Mouse (Mus musculus) hindbrain, embryonic 14.5 days (tissue): ENCODE results near the gene Nup35. TPM values are rescaled to one million over a fixed set of nuclear protein-coding genes. Genes with fewer than 3 reads are reported as not detected.

Experiments
- ATAC-seq: fragments of 200-750 bp; cut with Nextera tagmentation; 2 replicates; pipeline ENCODE4 v1.8.0; 2017; ENCODE audit warnings: moderate number of reproducible peaks, mild to moderate bottlenecking, moderate TSS enrichment, moderate library complexity; ENCODE audit not compliant: low FRiP score
- DNase-seq: peaks from one replicate; pipeline ENCODE4 v3.0.0-alpha.2; 2015; ENCODE audit warnings: low spot score
- H3K27ac ChIP-seq: fragments of 300-500 bp; sonication (generic); 2 replicates; pipeline ENCODE4 v1.5.1; 2014; ENCODE audit warnings: mild to moderate bottlenecking, moderate library complexity
- H3K27me3 ChIP-seq: fragments of 300-500 bp; sonication (generic); 2 replicates; pipeline ENCODE4 v1.6.1; 2014; ENCODE audit warnings: mild to moderate bottlenecking, low read length, mixed read lengths; ENCODE audit not compliant: control insufficient read depth, insufficient read depth
- H3K36me3 ChIP-seq: fragments of 300-500 bp; sonication (generic); replicated peaks from 2 replicates; pipeline ENCODE4 v1.6.1; 2014; ENCODE audit not compliant: control insufficient read depth, insufficient read depth
- H3K4me1 ChIP-seq: fragments of 300-500 bp; sonication (generic); replicated peaks from 2 replicates; pipeline ENCODE4 v1.6.1; 2014; ENCODE audit warnings: antibody characterized with exemption, low read length, mixed read lengths; ENCODE audit not compliant: control insufficient read depth, insufficient read depth
- H3K4me2 ChIP-seq: fragments of 300-500 bp; sonication (generic); replicated peaks from 2 replicates; pipeline ENCODE4 v1.6.1; 2014; ENCODE audit warnings: mild to moderate bottlenecking, moderate library complexity
- H3K4me3 ChIP-seq: fragments of 300-500 bp; sonication (generic); replicated peaks from 2 replicates; pipeline ENCODE4 v1.5.1; 2014; ENCODE audit warnings: mild to moderate bottlenecking, low read length
- H3K9ac ChIP-seq: fragments of 300-500 bp; sonication (generic); 2 replicates; pipeline ENCODE4 v1.6.1; 2014
- H3K9me3 ChIP-seq: fragments of 300-500 bp; sonication (generic); 2 replicates; pipeline ENCODE4 v1.6.1; 2016; ENCODE audit warnings: low read length; ENCODE audit not compliant: control insufficient read depth
- WGBS: fragments of 180-500 bp; shearing (Covaris S2); extraction: QIAGEN DNeasy Blood & Tissue Kit; methylation state at CpG from one replicate; pipeline ENCODE4 v1.1.7; 2014; 5-methylcytosine and 5-hydroxymethylcytosine counted together
- polyA plus RNA-seq: library from polyadenylated mRNA; unstranded; fragments of >200 nt; fragmentation: Nextera tagmentation; extraction: Ambion mirVana; gene quantifications from 2 replicates; pipeline ENCODE4 v1.2.1, GENCODE M21; 2014

Nup35 gene
- polyA plus RNA-seq, 1 experiment from 2014 or later = 54.5 TPM

DNA sequence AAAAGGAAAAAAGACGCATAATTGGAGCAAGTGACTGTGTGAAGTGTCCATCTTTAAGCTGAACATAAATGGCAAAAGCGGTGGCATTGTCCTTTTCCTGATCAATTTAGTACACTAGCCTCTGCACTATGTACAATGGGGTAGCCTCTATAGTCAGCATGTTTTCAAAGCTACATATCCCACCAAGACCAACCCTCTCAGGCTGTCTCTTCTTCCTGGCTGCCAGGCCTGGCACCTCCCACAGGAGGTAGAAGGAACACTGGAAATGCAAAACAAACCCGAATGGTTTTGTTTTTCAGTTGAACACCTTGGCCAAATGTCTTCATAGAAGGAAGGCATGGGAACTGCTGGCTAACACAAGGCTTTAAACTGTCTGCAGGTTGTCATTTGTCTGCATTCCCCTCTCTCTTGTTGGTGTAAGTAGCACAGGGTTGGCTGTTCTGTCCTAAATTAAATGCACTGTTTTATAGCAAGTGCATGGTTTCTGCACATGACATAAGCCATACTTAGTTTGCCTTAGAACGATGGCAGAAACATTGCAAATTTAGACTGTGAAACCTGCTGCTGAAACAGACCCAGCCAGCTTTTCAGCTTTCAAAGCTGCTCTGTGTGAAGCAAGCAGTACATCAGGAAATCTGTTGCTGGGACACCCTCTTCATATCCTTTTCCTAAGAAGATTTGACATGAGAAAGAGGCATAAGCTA, 22.7 kb upstream of the Nup35 start:
- Histone ChIP-seq H3K4me1 (no peaks in the 10 kb centered on the region), H3K36me3 (no peaks in the 10 kb centered on the region), H3K4me3 (no peak overlapping the region), H3K9ac (no peak overlapping the region), H3K9me3 (no peaks in the 10 kb centered on the region), H3K27me3 (no peaks in the 10 kb centered on the region), H3K27ac (no peak overlapping the region), H3K4me2 (no peak overlapping the region)
- DNase-seq (no peak), ATAC-seq (no peak)
- whole genome bisulfite sequencing = 78% methylated on average over 4 of the region's 4 CpGs

DNA sequence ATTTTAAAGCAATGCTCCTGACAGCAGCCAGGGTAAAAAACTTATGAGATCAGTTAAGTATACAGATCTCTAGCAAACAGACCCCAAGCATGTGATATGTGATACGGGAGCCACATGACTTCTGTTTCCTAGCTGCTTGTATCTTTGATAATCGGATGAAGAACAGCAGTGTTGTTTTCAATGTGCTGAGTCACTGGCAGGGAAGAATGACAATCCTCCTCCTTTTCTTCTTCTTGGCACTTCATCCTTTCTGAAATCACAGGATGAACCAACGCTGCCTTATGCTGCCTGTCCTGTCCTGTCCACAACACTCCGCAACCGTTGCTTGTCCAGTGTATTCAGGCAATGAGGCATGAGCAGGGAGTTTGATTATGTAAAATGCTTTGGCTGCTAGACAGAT, 20.1 kb upstream of the Nup35 start:
- 70% methylated on average over 5 of the region's 5 CpGs for WGBS
- H3K4me3 ChIP-seq = no peak overlapping the region
- DNase-seq (no peak), ATAC-seq (no peak)
- H3K9me3 ChIP-seq = no peaks in the 10 kb centered on the region
- no peaks in the 10 kb centered on the region for H3K36me3 ChIP-seq
- no peaks in the 10 kb centered on the region for H3K27me3 ChIP-seq
- H3K27ac ChIP-seq = no peak overlapping the region
- no peak overlapping the region for H3K4me2 ChIP-seq
- H3K9ac ChIP-seq = no peak overlapping the region
- no peaks in the 10 kb centered on the region for H3K4me1 ChIP-seq

DNA sequence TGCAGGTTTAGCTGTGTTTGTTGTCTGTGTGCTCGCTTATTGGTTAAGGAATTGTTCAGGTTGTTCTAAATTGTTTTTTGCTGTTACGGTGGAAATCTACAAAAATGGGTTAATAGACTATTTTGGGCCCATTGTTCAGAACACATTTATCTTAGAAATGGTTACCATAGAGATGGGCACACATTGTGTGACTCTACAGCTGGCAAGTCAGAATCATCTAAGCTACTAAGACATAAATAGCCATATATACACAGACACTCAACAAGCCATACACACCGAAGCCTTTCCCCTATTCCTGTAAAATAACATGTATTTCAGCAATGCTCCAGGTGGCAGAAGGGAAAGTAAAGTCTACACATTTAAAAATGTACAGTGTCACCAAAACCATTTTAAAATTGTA, 17.2 kb upstream of the Nup35 start:
- Histone ChIP-seq H3K9me3 (no peaks in the 10 kb centered on the region), H3K4me3 (no peak overlapping the region), H3K4me2 (no peak overlapping the region), H3K27me3 (no peaks in the 10 kb centered on the region), H3K36me3 (no peaks in the 10 kb centered on the region), H3K9ac (no peak overlapping the region), H3K4me1 (no peaks in the 10 kb centered on the region), H3K27ac (no peak overlapping the region)
- DNase-seq = no peak
- WGBS = 93% methylated on average over 3 of the region's 3 CpGs
- no peak for ATAC-seq

DNA sequence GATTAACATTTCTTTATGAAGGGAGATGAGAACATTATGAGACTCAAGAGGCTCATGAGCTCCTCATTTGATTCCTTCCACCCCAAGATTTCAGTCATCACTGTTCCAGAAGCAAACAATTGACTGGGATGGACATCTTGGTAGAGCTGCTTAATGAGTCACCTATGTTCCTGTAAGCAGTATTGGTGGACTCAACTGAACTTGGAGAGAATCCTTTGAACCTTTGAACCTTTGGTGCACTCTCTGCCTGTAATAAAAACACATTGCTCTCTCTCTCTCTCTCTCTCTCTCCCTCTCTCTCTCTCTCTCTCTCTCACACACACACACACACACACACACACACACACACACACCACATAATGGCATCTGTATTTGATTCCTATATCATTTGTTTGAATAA, 16.4 kb upstream of the Nup35 start:
- no peaks in the 10 kb centered on the region for H3K36me3 ChIP-seq
- DNase-seq (no peak), ATAC-seq (no peak)
- H3K9me3 ChIP-seq = no peaks in the 10 kb centered on the region
- H3K9ac ChIP-seq = no peak overlapping the region
- H3K4me1 ChIP-seq = no peaks in the 10 kb centered on the region
- no peak overlapping the region for H3K27ac ChIP-seq
- H3K4me2 ChIP-seq = no peak overlapping the region
- no peak overlapping the region for H3K4me3 ChIP-seq
- no peaks in the 10 kb centered on the region for H3K27me3 ChIP-seq

DNA sequence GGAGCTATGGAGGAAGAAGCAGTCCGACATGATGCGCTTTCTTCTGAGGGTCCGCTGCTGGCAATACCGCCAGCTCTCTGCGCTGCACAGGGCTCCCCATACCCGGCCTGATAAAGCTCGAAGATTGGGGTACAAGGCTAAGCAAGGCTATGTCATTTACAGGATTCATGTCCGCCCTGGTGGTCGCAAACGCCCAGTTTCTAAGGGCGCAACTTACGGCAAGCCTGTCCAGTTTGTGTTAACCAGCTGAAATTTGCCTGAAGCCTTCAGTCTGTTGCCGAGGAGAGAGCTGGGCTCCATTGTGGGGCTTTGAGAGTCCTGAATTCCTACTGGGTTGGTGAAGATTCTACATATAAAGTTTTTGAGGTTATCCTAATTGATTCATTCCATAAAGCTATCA, 14.3 kb upstream of the Nup35 start:
- WGBS = 94% methylated on average over 13 of the region's 13 CpGs
- no peak overlapping the region for H3K27ac ChIP-seq
- no peak for ATAC-seq

DNA sequence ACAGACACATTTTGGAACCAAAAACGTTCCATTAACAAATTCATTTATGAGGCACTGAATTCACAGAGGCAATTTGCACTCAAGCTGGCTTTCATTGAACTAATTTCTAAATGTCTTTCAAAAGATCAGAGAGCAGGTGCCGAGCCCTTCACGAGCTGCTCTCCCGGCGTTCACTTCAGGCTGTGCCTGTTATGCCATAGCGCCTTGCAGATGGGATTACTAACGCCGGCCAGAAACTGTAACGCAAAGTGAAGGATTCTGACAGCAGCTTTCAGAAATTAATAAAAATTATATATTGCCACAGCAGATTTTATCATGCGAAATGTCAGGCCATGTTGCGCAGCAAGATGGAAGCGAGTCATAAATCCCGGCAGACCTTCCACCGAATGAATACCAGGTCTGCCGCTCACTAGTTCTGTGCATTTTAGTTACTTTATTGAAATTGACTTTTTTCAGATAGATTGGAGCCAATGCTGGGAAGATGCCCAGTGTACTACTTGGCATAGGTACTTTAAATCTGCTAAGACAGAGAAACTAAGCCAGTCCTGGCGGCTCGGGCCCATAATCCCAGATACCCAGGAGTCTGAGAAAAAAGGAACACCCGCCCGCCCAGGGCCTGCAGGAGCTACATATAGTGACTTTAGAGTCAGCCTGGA, 13.1 kb upstream of the Nup35 start:
- DNase-seq (no peak), ATAC-seq (no peak)
- no peaks in the 10 kb centered on the region for H3K9me3 ChIP-seq
- H3K4me2 ChIP-seq = no peak overlapping the region
- no peak overlapping the region for H3K9ac ChIP-seq
- no peaks in the 10 kb centered on the region for H3K27me3 ChIP-seq
- WGBS = 83% methylated on average over 19 of the region's 19 CpGs
- H3K4me1 ChIP-seq = no peaks in the 10 kb centered on the region
- H3K27ac ChIP-seq = no peak overlapping the region
- no peak overlapping the region for H3K4me3 ChIP-seq
- no peaks in the 10 kb centered on the region for H3K36me3 ChIP-seq

More for the DNA sequence above, 14.3 kb upstream of the Nup35 start:
- Histone ChIP-seq H3K9ac (no peak overlapping the region), H3K4me2 (no peak overlapping the region), H3K36me3 (no peaks in the 10 kb centered on the region), H3K4me1 (no peaks in the 10 kb centered on the region), H3K27me3 (no peaks in the 10 kb centered on the region), H3K9me3 (no peaks in the 10 kb centered on the region), H3K4me3 (no peak overlapping the region)
- DNase-seq = no peak

DNA sequence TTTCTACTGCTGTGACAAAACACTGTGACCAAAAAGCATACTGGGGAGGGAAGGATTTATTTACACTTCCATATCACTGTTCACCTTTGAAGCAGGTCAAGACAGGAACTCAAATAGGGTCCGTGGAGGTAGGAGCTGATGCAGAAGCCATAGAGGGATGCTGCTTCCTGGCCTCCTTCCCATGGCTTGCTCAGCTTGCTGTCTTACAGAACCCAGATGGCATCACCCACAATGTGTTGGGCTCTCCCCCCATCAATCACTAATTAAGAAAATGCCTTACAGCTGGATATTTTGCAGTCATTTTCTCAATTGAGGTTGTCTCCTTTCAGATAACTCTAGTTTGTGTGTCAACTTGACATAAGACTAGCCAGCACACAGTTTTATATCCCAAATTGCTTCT, 4.8 kb upstream of the Nup35 start:
- WGBS = 75% methylated on average over 1 of the region's 1 CpGs
- H3K27me3 ChIP-seq = no peaks in the 10 kb centered on the region
- H3K36me3 ChIP-seq = no peaks in the 10 kb centered on the region
- DNase-seq (no peak), ATAC-seq (no peak)
- H3K27ac ChIP-seq = no peak overlapping the region
- H3K9me3 ChIP-seq = no peaks in the 10 kb centered on the region
- no peak overlapping the region for H3K4me3 ChIP-seq
- no peaks in the 10 kb centered on the region for H3K4me1 ChIP-seq
- H3K4me2 ChIP-seq = no peak overlapping the region
- H3K9ac ChIP-seq = no peak overlapping the region

DNA sequence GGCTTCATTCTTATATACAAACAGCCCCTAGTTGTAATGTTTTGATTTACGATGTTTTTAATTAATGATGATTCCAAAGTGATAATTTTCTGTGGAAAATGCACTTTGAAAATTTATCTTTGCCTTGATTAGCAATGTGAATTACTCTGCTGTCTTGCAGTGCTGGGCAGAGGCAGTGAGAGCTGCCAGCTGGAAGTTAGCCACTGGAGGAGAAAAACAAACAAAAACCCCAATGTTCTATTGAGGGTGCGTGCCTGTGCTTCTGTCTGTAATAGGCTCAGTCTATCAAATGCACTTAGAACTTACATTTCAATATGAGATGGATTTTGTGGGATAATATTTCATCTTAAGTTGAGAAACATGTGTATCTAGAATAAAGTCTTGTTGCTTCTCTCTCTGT, 4.2 kb upstream of the Nup35 start:
- DNase-seq = peak; percentile 28
- H3K4me2 ChIP-seq = no peak overlapping the region
- H3K36me3 ChIP-seq = no peaks in the 10 kb centered on the region
- peaks cover 3% of the 10 kb centered on the region for H3K4me1 ChIP-seq
- H3K9me3 ChIP-seq = no peaks in the 10 kb centered on the region
- no peaks in the 10 kb centered on the region for H3K27me3 ChIP-seq
- ATAC-seq = no peak
- 61% methylated on average over 2 of the region's 2 CpGs for WGBS
- H3K27ac ChIP-seq = no peak overlapping the region
- H3K4me3 ChIP-seq = no peak overlapping the region
- H3K9ac ChIP-seq = no peak overlapping the region

DNA sequence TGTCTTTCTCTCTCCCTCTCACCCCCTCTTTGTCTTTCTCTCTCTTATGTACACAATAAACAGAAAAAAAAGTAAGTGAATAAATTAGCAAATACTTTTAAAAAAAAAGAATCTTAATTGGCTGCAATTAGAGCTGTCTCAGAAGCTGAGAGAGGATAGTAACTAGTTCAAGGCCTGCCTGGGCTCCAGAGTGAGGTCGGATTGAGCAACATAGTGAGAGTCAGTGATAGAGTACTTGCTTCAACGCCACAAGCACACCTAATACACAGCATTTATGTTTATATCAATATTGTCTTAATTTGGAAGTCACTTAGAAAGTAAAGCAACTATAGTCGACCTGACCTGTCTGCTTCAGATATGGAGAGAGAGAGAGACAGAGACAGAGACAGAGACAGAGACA, 2.0 kb downstream of the Nup35 start:
- Histone ChIP-seq H3K4me1 (peaks cover 13% of the 10 kb centered on the region), H3K27me3 (no peaks in the 10 kb centered on the region), H3K36me3 (peaks cover 19% of the 10 kb centered on the region), H3K9me3 (no peaks in the 10 kb centered on the region), H3K27ac (no peak overlapping the region), H3K4me3 (no peak overlapping the region), H3K4me2 (no peak overlapping the region), H3K9ac (no peak overlapping the region)
- ATAC-seq = no peak
- no peak for DNase-seq
- 90% methylated on average over 3 of the region's 3 CpGs for WGBS
